Mouse (Mus musculus): ENCODE data around the gene Plxnd1.

The Plxnd1 gene

DNA sequence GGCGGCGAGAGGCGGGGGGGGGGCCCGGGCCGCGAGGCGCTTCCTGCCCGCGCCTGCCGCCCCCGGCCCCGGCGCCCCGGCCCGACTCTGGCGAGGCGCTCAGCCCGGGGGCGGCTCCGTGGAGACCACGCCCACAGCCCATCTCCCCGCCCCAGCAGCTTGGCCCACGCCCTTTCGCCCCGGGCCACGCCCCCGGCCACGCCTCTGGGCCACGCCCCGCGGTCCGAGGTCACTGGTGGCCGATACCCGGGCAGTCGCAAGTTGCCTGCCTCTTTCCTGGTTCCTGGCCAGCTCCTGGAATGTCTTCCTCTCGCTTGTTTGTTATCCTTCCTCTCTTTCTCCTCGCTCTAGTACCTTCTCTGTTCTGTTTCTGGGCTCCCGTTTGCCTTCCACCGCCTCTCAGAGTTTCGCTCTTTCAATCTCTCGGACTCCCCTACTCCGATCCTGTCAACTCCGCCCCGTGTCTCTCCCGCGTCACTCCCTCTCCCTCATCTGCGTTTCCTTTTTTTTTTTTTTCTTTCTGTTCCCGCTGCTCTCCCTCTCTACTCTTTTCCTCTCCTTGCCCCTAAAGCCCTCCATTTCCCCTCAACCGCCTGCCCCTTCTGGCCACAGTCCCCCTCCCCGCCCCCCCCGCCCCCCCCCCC lies at the start of gene Plxnd1:
Plxnd1 (minus strand) TSS at position 129 of the 644 bp plus-strand sequence.
- DNase-seq (ENCODE audit: low read depth, low spot score) = peak; percentile 89

DNA sequence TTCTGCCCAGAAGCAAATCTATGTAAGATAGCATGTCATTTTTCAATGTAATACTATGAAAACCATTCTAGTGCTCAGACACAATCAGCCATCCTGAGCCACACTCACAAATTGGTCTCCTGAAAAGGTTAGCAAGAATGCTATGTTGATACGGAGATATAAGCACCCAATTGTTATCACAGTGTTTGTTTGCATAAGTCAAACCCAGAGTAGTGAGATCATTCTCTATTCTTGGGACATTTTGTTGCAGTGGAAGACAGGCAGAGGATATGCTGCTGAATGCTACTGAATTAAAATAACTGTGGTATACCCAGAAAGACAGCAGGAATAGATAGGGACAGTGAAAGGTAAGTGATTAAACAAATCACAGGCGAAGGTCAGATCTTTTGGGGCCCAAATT lies 49.2 kb upstream of the Plxnd1 start:
- no peak for DNase-seq (ENCODE audit: low read depth, low spot score)

DNA sequence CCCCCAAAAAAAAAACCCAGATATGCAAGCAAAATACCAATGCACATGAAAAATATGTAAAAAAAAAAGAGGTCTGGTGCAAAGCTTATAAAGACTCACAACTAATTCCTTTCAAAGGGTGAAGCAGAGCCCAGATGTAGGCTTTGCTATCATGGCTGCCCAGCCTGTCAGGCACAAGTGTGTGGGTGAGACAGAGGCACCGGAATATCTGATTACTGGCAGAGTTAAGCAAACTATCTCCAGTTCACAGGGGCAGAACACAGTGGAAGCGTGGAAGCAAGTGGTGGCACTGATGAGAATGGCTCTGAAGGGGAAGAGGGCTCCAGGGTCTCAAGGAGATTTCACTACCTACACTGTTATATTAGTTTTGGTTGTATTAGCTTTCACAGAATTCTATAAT lies 43.4 kb upstream of the Plxnd1 start:
- peak; percentile 38 for DNase-seq (ENCODE audit: low read depth, low spot score)

DNA sequence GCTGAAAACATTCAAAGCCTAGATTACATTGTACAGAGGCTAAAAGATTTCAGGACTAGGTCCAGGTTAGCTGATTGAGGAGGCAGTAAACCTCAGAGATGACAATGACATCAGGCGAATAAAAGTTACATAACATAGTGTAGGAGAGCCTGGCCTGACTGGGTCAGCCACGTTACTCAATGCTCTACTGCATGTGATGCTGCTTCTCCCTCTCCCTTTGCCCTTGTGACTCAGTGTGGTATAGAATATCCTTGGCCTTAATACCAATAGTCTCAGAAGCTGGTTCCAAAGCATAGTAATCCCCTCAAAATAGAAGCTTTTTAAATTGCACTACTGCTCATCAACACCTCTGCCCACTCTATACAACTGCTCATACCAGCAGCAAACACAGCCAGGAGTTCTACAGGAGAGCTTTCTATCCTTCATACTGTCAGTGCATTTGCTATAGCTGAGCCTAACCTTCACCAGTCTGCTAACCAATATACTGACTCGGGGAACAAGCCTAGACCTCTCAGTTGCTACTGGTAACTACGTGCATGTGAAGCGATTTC lies 42.6 kb upstream of the Plxnd1 start:
- DNase-seq (ENCODE audit: low read depth, low spot score) = peak; percentile 94

DNA sequence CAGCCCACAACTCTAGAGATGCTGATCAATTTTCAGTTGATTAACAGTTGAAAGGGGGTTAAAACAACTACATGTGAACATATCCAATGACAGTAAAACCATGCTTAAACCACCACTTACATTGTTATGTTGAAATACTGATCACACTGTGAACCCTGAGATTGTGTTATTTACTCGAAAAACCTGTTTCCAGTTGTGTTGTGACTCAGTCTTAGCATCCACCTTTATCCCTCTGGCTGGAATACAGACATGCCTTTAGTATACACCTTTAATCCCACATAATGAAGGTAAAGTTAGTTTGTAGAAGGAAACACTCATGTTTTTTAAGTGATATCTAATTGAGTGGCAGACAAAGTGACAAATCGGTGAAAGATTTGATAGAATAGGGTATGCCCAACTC lies 41.8 kb upstream of the Plxnd1 start:
- DNase-seq (ENCODE audit: low read depth, low spot score) = no peak

DNA sequence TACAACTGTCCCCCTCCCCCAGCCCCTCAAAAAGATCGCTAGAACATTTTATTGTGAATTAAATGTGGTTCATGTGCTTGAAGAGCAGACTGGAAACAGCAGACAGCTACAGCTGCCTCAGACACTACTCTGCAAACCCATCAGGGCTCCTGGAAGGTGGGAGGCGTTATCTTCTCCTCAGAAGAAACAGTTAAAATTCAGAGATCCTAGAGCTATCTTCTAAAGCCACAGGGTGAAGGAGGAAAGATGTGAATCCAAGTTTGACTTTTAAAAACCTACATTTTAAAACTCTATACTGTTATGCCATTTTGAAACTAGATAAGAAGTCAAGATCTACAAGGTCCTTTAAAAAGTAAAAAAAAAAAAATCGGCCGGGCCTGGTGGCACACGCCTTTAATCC lies 36.2 kb upstream of the Plxnd1 start:
- no peak for DNase-seq (ENCODE audit: low read depth, low spot score)

DNA sequence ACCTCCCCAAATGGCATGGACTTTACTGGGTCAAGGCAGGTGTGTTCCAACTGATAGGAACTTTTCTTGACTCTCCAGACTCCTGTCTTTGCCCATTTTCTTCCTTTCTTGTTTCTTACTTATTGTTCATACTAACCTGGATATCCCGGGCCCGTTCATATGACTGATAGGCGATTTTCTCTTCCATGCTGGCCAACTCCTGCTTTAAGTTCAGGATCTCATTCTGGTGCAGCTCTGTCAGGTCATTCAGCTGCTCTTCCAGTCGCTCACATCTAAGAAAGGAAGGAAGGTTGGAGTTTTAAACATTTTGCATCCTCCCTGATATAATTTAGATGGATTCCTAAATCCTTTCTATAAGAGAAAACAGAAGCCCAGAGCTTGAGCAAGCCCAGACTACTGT lies 29.9 kb upstream of the Plxnd1 start:
- DNase-seq (ENCODE audit: low read depth, low spot score) = no peak

DNA sequence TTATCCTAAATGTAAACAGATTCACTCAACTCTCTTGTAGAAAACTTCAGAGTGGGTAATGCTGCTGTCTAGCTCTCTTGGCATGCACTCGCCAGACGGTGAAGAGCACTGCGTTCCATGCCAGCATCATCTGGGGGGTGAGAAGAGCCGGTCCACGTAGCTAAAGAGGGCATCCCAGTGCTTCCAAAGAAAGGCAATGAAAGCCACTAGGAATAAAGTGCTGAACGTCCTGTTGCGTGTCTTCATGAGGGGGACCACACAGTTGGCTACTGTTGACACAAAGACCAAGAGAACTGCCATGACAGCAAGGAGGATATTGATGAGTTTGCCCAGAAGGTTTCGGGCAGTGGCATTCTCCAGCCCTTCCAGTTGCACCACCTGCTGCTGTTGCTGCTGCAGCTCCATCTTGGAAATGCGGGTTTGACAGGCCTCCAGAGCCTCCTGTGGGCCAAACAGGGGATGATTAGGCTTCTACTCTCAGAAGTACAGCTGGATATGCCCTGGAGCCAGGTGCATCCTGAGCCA lies 27.2 kb upstream of the Plxnd1 start:
- no peak for DNase-seq (ENCODE audit: low read depth, low spot score)

DNA sequence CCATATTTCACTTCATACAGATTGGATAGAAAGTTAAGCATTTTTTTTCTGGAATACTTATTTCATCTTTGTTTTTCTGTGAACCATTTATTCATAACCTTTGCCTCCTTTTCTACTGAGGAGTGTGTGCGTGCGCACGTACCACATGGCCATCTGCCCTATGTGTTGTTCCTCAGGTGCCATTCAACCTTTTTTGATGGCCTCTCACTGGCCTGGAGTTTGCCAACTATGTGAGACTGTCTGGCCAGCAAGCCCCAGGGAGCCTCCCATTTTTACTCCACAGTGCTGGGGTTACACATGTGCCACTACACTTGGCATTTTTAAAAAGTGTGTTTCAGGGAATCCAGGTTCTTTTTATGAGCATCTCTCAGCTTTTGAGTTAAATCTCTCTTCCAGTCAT lies 21.1 kb upstream of the Plxnd1 start:
- DNase-seq (ENCODE audit: low read depth, low spot score) = no peak

DNA sequence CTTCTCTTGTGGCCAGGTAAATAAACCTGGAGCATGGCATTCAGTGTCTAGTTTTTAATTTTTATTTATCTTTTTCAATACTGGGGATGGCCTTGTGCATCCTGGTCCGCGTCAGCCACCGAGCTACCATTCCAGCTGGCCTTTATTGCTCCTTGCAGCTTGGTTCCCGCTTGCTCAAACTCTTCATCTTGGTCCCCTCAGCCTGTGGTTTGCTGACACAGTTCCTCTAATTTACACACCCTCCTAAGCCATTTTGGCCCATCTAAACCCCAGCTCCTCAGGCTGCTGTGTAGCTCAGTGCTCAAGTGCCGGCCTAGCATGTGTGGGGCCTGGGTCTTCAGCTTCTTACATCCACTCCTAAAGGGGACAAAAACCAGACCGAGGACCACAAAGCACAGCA lies 19.3 kb upstream of the Plxnd1 start:
- DNase-seq (ENCODE audit: low read depth, low spot score) = no peak

DNA sequence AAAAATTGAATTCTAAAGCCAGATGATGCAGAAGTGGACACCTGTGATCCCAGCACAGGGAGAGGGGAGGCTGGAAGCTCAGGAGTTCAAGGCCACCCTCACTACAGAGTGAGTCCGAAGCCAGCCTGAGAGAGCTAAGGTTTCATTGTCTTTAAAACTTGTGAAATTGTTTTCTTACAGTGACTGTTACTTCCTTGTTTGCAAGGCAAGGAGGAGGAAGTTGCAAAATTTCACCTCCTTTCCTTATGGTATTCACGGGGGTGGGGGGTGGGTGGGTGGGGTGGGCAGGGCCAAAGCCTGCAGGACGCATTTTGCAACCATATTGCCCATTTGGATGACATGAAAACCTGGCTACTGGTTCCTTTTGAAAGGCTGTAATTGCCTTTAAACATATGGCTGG lies 18.9 kb upstream of the Plxnd1 start:
- DNase-seq (ENCODE audit: low read depth, low spot score) = no peak

DNA sequence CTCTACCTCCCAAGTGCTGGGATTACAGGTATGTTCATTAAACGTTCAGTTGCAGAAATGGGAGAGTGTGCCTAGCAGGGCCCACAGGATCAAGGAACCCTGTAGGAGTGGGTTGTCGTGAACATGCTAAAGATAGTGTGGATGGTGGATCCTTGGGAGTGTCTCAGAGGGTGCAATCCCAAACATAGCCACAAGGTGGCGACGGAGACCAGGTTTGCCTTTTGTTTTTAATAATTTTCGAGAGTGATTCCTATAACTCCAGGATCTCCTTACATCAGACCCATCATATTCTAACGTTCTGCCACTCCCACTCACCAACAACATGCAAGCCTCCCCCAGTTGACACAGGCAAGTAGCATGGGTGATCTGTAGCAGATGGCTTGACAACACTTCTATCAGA lies 15.7 kb upstream of the Plxnd1 start:
- no peak for DNase-seq (ENCODE audit: low read depth, low spot score)

DNA sequence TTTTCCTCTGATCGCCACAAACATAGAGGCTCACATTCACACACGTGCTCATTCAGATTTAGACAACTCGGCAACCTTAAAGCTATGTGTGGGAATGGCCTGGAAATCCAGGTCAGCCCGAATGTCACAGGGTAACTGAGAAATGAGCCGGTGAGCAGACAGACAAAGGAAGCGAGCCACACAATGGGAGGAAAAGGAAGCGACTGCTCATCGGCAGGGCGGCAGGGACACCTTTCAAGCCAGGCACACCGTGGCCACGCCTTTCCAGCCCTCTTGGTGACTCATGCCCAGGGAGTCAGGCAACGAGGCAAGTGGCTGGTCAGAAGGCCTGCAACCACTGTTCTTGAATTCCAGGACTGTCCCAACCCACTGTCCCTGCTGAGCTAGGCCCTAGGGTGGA lies 14.6 kb upstream of the Plxnd1 start:
- no peak for DNase-seq (ENCODE audit: low read depth, low spot score)

DNA sequence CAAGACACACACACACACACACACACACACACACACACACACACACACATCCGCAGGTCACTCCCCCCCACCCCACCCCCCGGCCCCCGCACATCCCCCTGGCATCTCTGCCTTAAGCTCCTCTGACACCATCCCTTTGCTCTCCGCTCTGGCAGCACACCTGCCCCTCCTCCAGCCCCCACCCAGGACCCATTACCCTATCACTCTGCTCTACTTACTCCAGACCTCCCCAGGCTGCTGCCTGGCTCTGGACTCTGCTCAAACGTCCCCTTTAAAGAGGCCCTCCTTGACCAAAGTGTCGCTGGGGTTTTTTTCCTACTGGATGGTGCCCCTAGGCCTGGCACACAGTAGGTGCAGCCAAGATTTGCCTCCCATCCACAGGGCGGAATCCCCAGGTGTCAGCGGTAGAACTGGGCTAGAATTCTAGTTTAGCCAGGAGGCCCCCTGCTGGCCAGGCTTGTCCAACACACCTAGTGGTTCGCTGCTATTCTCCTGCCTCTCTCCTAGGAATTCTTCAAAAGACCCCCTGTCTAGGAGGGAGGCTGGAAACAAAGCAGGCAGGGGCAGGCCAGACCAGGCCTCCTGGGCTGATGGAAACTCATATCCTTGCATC lies 12.9 kb upstream of the Plxnd1 start:
- DNase-seq (ENCODE audit: low read depth, low spot score) = no peak

DNA sequence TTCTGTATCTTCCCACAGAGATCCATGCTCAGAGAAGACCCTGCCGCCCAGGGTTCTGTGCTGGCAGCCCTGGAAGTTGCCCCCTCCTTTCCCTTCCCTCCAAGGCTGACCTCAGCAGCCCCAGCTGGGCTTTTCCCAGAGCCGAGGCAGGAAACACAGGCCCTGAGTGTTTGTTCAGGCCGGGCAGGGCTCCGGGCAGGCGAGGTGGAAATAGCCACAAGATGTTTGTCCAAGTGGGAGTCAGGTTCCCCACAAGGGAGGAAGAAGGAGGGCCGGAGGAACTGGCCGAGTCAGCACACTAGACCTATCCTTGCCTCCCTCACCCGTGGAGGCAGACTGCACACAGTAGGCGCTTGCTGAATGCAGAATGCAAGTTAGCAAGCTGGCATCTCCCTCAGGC lies 11.9 kb upstream of the Plxnd1 start:
- DNase-seq (ENCODE audit: low read depth, low spot score) = peak; percentile 79

DNA sequence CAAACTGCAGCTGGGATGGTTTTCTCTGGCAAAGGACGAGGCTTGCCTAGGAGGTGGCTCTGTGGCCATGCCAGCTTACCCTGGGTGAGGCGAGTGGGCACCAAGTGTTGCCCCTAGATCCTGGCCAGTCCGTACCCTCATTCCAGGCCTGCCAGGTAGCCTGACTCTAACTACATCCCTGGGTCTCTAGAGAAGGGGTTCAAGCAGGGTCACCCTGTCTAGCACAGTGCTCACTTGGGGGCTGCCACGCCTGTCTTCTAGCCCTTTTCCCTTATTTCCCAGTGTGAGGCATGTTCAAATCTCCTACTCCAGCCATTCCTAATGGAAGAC lies 11.1 kb upstream of the Plxnd1 start:
- no peak for DNase-seq (ENCODE audit: low read depth, low spot score)

DNA sequence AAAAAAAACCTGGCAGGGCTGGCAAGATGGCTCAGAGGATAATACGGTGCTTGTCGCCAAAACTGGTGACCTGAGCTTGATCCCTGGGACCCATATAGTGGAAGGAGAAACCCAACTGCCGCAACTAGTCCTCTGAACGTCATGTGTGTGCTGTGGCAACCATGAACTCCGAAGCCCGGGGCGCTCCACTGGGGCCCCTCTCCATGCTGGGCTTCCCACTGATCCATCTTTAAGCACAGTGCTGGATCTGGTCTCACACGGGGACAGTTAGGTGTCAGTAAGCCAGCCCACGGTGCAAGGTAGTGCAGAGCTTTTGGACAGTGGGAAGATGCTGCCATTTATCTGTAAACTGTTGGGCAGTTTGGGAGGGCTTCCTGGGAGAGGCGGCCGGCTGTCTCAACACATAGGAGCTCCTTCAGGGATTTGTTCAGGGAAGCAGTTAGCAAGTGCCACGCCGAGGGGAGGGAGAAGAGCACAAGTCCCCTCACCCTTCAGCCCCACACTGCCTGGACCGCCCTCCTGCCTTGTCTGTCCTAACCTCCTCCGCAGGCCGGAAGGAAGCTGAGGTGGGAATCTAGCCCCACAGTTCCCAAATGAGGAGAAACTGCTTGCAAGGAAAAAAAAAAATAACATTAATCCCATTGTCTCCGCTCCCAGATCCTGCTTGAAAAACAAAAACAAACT lies 10.6 kb upstream of the Plxnd1 start:
- DNase-seq (ENCODE audit: low read depth, low spot score) = no peak

DNA sequence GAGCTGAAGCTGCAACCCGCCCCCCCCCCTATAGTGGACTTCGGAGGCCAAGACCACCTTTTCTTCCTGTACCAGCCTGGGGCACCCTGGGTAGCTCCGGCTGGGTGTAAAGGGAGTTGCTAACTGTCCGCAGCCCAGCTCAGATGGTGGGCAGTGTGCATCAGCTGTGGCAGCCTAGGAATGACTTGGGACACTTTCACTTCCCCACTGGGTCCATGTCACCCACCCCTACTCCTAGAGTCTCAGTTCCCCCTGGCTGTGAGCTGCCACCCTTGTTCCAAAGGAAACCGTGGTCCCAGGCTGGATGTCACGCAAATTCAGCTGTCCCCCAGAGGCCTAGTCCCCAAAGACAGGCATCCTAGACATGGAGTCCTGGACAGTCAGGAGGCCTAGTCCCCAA lies 9.9 kb upstream of the Plxnd1 start:
- DNase-seq (ENCODE audit: low read depth, low spot score) = no peak

DNA sequence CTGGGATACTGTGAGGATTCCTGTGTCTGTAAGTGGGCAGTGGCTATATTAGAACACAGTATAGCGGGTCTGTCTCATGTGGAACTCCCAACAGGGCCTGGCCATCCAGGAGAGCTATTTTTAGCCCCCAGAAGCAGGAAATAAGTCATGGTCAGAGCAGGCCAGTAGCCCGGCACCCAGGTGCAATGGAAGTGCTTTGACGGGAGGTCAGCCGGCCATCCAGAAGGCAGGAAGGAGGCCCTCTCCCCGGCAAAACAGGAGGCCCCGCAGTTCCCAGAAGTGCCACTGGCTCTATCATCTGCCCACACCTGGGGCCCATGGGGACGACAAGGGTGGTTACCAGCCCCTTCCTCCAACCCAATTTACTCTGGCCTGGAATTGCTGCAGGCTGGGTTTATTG lies 9.3 kb upstream of the Plxnd1 start:
- no peak for DNase-seq (ENCODE audit: low read depth, low spot score)

DNA sequence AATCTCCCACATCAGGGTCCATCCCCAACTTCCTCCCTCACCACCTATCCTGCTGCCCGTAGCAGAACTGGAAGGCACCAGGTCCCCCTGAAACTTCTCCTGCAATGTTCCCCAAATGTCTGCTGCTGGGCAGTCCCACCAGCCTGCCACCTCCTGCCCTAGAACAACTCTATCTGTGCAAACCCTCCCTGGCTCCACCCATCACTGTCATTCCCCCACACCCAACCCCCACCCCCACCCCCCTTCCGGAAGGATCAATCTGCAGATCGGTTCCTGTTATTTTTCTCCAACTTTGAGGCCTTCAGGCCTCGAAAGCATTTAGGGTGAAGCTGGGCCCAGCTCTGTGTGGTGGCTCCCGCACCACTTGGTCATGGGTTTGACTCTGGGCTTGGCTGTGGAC lies 8.7 kb upstream of the Plxnd1 start:
- DNase-seq (ENCODE audit: low read depth, low spot score) = no peak

DNA sequence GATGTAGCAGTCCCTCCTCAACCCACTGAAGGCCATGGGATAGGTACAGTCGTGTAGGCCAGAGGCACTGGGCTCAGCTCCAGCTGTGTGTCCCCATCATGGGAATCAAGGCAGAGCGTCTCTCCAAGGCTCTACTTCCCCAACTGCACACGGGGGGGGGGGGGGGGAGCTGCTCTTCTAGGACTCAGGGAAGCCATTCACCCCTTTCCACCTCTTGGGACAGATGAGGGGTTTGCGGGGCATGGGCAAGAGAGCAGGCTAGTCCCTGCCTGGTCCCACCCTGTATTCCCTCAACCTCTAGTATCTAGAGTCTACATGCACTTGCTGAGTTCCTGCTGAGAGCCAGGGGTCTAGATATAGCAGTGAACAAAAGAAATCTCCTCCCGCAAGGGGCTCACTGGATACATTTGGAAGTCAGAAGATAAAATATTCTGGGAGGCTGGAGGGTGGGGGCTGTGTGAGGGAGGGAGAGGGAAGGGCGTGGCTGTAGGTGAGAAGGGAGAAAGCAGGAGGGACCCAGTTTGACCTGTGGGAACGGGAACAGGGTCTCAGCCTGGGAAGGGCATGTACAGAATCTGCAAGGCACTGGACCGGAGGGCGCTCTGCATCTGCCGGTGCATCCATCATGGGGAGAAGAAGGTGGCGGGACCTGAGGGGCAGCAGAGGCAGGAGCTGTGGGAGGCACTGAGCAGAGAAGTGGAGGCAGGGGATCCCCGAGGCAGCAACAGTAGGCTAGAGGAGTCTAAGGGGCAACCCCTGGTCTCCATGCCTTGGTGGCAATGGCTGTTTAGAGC lies 7.7 kb upstream of the Plxnd1 start:
- no peak for DNase-seq (ENCODE audit: low read depth, low spot score)

DNA sequence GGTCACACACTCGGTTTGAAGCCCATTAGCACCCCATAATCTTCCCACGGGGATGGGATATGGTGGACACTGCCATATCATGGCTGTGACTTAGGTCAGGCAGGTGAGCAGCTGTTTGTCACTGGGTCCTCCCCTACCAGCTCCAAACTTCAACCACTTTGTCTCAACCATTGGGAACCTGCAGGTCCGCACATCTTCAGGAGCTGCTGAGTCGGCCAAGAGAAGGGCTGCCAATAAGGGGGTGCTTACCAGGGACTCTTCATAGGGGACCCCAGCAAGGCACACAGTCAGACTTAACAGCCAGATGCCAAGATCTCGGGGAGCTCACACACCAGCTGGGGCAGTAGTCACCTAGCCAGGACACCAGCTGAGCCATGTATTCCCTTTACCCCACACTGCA lies 6.0 kb upstream of the Plxnd1 start:
- no peak for DNase-seq (ENCODE audit: low read depth, low spot score)

All from skeletal muscle tissue, adult 2 months (tissue).